Mouse (Mus musculus) thymus, adult 18-20 months (tissue): ENCODE results near the gene Psmd13.

Source experiments
- DNase-seq, 2 experiments: peaks; one replicate each; pipeline ENCODE4 v3.0.0; 2022; ENCODE audit warnings: mixed read lengths in 2 of 2

Gene Psmd13

GRCm38 (mm10) chr7:140907697-140908096 lies 25.9 kb downstream of the Psmd13 start:
- no peak for DNase-seq

- no peak for DNase-seq
Measured at GRCm38 (mm10) chr7:140908181-140908580, 26.4 kb downstream of the Psmd13 start.

DNA sequence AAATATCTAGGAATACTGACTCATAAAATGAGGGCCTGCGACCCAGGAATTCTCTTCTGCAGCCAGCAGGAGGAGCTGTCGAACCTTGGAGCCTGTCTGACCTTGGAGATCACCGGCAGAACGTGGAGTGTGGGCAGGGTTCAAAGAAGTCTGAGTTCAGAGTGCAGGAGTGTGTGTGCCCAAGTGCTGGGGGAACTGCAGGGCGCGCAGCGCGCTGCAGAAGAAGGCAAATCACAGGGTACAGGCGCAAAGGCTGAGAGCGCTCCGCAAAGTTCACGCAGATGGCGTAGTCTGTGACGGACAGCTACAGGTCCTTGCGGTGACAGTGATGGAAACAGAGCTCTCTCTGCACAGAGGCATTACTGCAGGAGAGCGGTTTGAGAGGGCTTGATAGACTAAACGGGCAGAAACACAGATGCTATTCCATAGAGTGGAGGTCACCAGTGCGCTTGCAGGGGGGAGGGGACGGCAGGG lies 26.9 kb downstream of the Psmd13 start:
- peak; percentile 51 to 63 for DNase-seq

DNA sequence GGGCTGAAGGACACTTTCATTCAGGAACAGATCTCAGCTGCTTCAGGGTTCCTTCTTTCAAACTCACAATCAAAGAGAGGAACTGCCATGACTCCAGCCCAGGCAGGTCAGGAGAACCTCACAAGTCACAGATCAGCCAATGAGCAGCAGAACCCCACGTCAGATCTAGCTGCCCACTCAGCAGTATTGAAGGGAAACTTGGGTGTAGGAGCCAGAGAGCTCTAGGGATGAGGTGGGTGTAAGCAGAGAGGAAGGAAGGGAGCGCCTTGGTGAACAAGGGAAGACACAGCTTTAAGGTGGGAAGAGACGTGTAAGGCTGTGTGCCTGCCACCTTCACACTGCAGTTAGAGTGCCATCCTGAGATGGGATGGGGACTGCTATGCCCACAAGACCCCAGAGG lies 30.5 kb downstream of the Psmd13 start:
- DNase-seq, result no peak

DNA sequence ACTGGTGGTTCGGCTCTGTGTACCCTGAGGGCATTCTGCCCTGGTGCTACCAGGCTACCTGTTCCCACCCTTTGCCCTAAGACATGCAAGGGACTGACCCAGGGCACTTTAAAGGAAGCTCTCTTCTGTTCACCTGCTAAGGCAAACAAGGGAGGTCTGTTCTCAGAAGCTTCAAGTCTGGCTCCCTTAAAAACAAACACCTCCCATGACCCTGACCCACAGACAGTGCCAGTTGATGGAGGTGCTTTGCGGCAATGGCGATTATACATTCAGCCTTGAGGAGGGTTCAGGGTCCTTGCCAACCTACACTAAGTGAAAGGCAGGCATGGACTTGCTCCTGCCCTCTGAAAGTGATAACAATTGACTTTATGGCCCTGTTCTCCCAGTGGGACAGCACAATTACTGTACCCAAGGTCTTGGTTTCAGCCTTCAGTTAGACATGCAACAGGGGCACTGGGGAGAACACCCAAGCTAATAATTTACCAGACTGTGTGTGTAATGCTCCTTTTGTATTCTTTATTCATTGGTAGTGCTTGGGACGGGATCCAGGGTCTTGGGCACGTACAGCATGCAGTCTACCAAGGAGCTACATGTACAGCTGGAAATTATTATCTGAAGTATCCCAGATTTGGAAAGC lies 31.2 kb downstream of the Psmd13 start:
- no peak for DNase-seq

DNA sequence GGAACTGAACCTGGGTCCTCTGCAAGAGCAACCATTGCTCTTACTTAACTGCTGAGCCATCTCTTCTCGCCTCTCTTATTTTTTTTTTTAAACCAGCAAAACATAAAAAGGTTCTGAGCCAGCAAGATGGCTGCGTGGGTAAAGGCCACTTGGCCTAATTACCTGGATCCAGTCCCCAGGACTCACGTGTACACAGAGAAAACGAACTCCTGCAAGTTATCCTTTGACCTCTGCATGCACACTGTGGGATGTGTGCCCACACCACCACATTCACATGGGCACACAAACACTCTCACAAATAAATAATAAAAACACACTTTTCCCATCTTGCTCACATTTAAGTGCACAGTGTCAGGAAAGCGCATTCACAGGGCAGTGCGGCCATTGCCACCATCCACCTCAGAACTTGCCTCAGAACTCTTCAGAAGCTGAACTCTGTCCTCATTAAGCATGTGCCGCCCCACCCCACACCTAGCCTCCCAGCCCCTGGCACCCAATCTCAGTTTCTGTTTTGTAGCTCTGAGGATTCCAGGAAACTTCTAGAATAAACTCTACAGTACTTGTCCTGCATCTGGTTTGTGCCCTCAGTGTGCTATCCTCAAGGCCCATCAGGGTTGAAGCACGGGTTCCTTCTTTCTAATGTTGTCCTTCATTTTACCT lies 32.4 kb downstream of the Psmd13 start:
- DNase-seq, result no peak

- no peak for DNase-seq
Measured at GRCm38 (mm10) chr7:140919911-140920310, 38.1 kb downstream of the Psmd13 start.

GRCm38 (mm10) chr7:140920418-140921029 lies 38.8 kb downstream of the Psmd13 start, which contains the start of gene Nlrp6:
TSS of gene Nlrp6 (plus strand) at chr7:140920902.
- no peak for DNase-seq

GRCm38 (mm10) chr7:140921225-140921975 lies 39.6 kb downstream of the Psmd13 start:
- DNase-seq, result no peak

GRCm38 (mm10) chr7:140922398-140923069 lies 40.8 kb downstream of the Psmd13 start:
- no peak for DNase-seq

GRCm38 (mm10) chr7:140923070-140923775 lies 41.5 kb downstream of the Psmd13 start:
- DNase-seq, result no peak

- no peak for DNase-seq
Measured at GRCm38 (mm10) chr7:140927181-140927580, 45.4 kb downstream of the Psmd13 start.

DNA sequence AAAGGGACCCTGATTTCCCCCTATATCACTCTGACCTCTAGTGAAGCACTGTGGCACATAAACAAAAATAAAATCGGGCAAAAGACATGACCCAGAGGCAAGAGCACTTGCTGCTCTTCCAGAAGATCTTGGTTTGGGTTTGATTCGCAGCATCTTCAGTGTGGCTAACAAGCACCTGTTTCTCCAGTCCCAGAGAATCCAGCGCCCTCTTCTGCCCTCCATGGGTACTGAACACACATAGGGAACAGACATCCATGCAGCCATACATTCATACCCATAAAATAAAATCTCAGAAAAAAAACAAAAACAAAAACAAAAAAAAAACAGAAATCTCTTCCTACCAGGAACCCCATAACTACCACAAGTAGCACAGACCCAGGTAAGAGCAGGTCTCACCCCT lies 56.7 kb downstream of the Psmd13 start:
- no peak for DNase-seq

GRCm38 (mm10) chr7:140938896-140939295 lies 57.1 kb downstream of the Psmd13 start:
- DNase-seq, result no peak

GRCm38 (mm10) chr7:140939669-140940171 lies 58.0 kb downstream of the Psmd13 start:
- DNase-seq, result no peak

DNA sequence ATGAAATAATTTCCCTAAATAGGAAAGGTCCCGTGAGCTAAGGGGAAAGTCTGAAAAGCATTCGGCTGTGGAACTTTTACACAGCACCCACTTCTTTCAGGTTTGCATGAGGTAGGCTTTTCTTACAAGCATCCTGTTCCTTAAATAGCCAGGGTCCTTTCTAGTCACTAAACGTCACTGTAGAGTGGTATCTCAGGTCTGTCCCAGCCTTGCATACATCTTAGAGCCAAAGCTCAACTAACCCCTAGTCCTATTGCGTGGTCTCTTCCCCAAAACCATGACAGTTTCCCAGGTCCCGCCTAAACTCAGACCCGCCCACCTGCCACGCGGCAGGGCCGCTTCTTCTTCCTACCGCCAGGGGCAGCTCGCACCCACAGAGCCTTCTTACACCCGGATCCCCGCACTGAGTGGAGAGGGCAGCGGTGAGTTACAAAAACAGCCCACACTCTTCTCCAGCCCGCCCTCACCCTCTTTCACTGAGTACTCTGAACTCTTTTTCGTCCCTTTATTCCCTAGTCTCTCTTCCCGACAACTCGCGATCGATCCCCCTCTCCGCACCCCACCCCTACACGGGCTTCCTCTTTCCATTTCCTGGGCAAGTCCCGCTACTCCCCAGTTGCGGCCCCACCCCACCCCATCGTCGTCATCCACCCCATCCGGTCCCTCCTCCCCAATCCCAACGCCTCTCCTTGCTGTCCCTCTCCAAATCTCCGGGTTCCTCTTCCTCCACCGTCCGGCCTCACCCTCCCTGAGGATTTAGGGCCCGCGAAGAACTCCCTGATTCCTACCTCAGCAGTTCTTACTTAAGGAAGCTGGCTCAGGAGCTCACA lies 59.7 kb downstream of the Psmd13 start, which contains the start of gene Pgghg:
Gene Pgghg (plus strand): TSS at position 170 of the 830 bp plus-strand sequence.
- DNase-seq, result peak; percentile 68 to 75

- DNase-seq, result no peak
Measured at GRCm38 (mm10) chr7:140942341-140942740, 60.6 kb downstream of the Psmd13 start.

- DNase-seq, result no peak
Measured at GRCm38 (mm10) chr7:140942811-140943210, 61.0 kb downstream of the Psmd13 start.

DNA sequence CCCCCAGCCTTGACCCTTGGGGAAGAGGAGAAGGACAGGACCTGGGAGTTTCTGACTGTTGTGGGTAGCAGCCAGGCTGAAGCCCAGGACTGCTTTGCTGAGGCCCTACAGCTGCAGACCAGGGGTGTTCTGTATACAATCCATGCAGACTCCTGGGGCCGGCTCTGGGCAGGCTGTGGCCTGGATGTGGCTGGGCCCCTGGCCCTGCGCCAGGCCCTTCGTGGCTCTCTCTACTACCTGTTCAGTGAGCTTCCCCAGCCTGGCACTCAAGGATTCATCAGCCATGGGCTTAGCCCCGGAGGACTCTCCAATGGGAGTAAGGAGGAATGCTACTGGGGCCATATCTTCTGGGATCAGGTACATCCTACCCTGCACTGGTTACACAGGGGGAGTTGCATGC lies 61.6 kb downstream of the Psmd13 start:
- DNase-seq, result no peak

- DNase-seq, result no peak
Measured at GRCm38 (mm10) chr7:140944236-140944635, 62.5 kb downstream of the Psmd13 start.

- DNase-seq, result no peak
Measured at GRCm38 (mm10) chr7:140945247-140945646, 63.5 kb downstream of the Psmd13 start.
